Mouse (Mus musculus) hindbrain, embryonic 13.5 days (tissue): ENCODE data around the gene Foxi3. TPM values are rescaled to one million over a fixed set of nuclear protein-coding genes. Genes with fewer than 3 reads are reported as not detected.

ENCODE experiments used
- ATAC-seq: fragments of 200-750 bp; cut with Nextera tagmentation; 2 replicates; pipeline ENCODE4 v1.8.0; 2017; ENCODE audit warnings: moderate TSS enrichment; ENCODE audit not compliant: low FRiP score
- H3K27ac ChIP-seq: fragments of 300-500 bp; sonication (generic); 2 replicates; pipeline ENCODE4 v1.5.1; 2015; ENCODE audit warnings: inconsistent platforms, mild to moderate bottlenecking, moderate library complexity
- H3K27me3 ChIP-seq: fragments of 300-500 bp; sonication (generic); 2 replicates; pipeline ENCODE4 v1.6.1; 2015; ENCODE audit warnings: mild to moderate bottlenecking, inconsistent platforms
- H3K36me3 ChIP-seq: fragments of 300-500 bp; sonication (generic); 2 replicates; pipeline ENCODE4 v1.6.1; 2015; ENCODE audit warnings: mild to moderate bottlenecking, inconsistent platforms
- H3K4me1 ChIP-seq: fragments of 300-500 bp; sonication (generic); replicated peaks from 2 replicates; pipeline ENCODE4 v1.6.1; 2015; ENCODE audit warnings: inconsistent platforms
- H3K4me2 ChIP-seq: fragments of 300-500 bp; sonication (generic); 2 replicates; pipeline ENCODE4 v1.6.1; 2015; ENCODE audit warnings: inconsistent platforms, mild to moderate bottlenecking, moderate library complexity
- H3K4me3 ChIP-seq: fragments of 300-500 bp; sonication (generic); 2 replicates; pipeline ENCODE4 v1.5.1; 2015; ENCODE audit warnings: mild to moderate bottlenecking, inconsistent platforms
- H3K9ac ChIP-seq: fragments of 300-500 bp; sonication (generic); 2 replicates; pipeline ENCODE4 v1.6.1; 2015; ENCODE audit warnings: mild to moderate bottlenecking, inconsistent platforms
- H3K9me3 ChIP-seq: fragments of 300-500 bp; sonication (generic); 2 replicates; pipeline ENCODE4 v1.6.1; 2016; ENCODE audit warnings: inconsistent platforms
- WGBS: fragments of 180-500 bp; shearing (Covaris S2); methylation state at CpG from one replicate; pipeline ENCODE4 v1.1.7; 2015; 5-methylcytosine and 5-hydroxymethylcytosine counted together
- polyA plus RNA-seq: library from polyadenylated mRNA; unstranded; fragments of >200 nt; fragmentation: Nextera tagmentation; extraction: Ambion mirVana; gene quantifications from 2 replicates; pipeline ENCODE4 v1.2.1, GENCODE M21; 2015

Foxi3 gene
- polyA plus RNA-seq, 1 experiment from 2014 or later: not detected

DNA sequence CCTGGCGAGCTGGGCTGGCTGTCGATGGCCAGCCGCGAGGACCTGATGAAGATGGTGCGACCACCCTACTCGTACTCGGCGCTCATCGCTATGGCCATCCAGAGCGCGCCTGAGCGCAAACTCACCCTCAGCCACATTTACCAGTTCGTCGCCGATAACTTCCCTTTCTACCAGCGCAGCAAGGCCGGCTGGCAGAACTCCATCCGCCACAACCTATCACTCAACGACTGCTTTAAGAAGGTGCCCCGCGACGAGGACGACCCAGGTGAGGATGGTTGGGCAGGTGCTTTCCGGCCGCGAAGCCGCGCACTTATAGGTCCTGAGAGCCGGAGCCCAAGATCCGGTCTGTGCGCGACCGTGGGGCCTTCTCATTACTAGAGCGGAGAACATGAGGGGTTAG, 605 bp downstream of the Foxi3 start:
- Histone ChIP-seq H3K9me3 (no peaks in the 10 kb centered on the region), H3K9ac (peak overlapping the region; percentile 60), H3K4me1 (peaks cover 14% of the 10 kb centered on the region), H3K36me3 (no peaks in the 10 kb centered on the region), H3K27ac (no peak overlapping the region), H3K27me3 (peaks cover 84% of the 10 kb centered on the region), H3K4me3 (peak overlapping the region; percentile 49), H3K4me2 (peak overlapping the region; percentile 87)
- peak; percentile 16; the same call in 1 of the 2 replicates for ATAC-seq
- under 1% methylated on average over 34 of the region's 34 CpGs for WGBS

DNA sequence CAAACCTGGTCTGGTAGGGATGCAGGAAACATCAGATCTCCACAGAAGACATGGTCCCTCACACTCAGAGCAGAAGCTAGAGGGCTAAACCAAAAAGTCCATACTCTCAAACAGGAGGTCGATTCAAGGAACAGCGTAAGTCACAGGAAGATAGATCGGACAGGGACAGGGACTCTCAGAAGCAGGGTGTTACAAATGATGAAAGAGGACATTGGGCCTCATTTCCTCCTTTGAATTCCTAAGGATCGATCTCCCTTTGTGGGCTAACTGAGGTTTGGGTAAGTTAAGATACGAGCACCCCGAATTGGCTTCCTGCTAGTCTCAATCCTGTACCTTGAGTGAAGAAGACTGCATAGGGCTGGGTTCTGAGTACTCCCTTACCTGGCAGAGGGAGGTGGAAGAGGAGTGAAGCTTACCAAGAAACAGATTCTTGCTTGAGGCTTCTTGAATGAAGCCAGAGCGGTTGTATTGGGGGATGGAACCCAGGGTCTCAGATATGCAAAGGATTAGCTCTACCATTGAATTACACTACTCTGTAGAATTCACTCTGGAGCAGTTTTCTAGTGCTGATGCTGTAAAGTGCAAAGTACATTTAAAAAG, 1.1 kb downstream of the Foxi3 start:
- H3K4me3 ChIP-seq: peak overlapping the region; percentile 49
- H3K9me3 ChIP-seq: no peaks in the 10 kb centered on the region
- H3K4me1 ChIP-seq: peaks cover 14% of the 10 kb centered on the region
- H3K4me2 ChIP-seq: peak overlapping the region; percentile 87
- ATAC-seq: no peak
- H3K27me3 ChIP-seq: peaks cover 82% of the 10 kb centered on the region
- H3K27ac ChIP-seq: no peak overlapping the region
- no peaks in the 10 kb centered on the region for H3K36me3 ChIP-seq
- 12% methylated on average over 7 of the region's 7 CpGs for WGBS
- no peak overlapping the region for H3K9ac ChIP-seq

DNA sequence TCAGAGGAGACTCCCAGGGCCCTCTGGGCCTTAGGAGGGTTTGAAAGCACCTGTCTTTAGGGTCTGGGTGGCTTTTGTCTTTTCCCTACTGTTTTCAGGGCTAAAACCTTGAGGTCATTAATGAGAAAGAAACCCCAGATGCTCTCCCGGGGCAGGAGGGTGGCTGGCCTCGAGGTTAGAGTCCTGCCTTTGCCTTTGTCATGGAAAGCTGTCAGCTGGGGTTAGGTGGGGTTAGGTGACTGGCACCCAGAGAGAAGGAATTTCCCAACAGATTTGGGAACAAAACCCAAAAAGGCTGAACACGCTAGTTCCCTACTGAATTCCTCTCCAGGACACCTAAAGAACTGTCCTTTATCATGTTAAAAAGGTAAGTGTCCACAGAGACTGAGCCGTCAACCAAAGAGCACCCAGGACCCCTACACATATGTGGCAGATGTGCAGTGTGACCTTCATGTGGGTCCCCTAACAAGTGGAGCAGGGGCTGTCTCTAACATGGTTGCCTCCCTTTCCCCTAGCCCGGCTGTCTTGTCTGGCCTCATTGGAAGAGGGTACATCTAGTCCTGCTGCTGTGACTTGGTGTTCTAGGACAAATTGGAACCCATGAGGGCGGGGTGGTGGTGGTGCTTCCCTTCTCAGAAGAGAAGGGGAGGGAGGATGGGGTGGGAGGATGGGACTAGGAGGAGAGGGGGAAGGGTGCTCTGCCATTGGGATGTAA, 7.9 kb downstream of the Foxi3 start:
- Histone ChIP-seq H3K36me3 (no peaks in the 10 kb centered on the region), H3K27ac (no peak overlapping the region), H3K9ac (no peak overlapping the region), H3K4me1 (peaks cover 6% of the 10 kb centered on the region), H3K4me2 (no peak overlapping the region), H3K27me3 (peaks cover 60% of the 10 kb centered on the region), H3K4me3 (no peak overlapping the region), H3K9me3 (no peaks in the 10 kb centered on the region)
- WGBS: 18% methylated on average over 6 of the region's 6 CpGs
- ATAC-seq: no peak

DNA sequence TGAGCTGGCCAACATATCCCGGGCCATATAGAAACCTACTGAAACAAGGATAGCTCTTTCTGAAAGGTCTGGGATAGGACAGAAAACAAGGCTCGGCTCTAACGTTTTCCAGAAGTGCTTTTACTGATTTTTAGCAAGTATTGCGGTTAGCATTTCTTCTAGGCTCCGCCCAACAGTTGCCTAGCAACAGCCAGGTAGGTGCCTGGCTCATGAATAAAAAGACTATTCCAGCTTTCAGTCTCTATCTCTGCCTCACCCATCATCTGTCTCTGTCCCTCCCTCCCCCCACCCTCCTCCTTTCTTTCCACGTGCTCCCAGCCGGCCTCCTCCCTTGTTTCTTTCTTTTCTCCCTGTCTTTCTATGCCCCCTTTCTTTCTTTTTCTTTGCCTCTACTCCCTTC, 9.4 kb downstream of the Foxi3 start:
- 18% methylated on average over 7 of the region's 7 CpGs for WGBS
- H3K36me3 ChIP-seq: no peaks in the 10 kb centered on the region
- H3K9me3 ChIP-seq: no peaks in the 10 kb centered on the region
- H3K4me2 ChIP-seq: no peak overlapping the region
- H3K4me1 ChIP-seq: peaks cover 6% of the 10 kb centered on the region
- H3K27ac ChIP-seq: no peak overlapping the region
- H3K4me3 ChIP-seq: no peak overlapping the region
- no peak overlapping the region for H3K9ac ChIP-seq
- ATAC-seq: no peak
- H3K27me3 ChIP-seq: peaks cover 46% of the 10 kb centered on the region

DNA sequence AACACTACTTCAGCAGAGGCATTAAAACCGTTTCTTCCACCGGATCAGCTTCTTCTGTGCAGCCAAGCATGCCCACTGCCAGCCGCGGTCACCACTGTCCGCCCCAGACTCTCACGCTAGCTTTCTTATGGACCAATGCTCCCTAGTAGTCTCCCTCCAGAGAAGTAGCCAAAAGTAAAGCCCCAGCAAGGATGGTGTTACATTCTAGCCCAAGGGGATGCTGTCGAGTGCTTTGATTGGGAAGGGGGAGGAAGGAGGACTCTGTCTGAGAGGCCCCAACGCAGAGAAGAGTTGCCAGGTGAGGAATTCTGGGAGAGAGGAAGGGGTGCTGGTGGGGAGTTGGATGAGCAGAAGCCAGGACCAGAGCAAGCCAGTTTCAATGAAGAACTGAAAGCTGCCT, 11.1 kb downstream of the Foxi3 start:
- H3K36me3 ChIP-seq: no peaks in the 10 kb centered on the region
- peak overlapping the region; percentile 22 for H3K4me3 ChIP-seq
- peaks cover 40% of the 10 kb centered on the region for H3K27me3 ChIP-seq
- no peaks in the 10 kb centered on the region for H3K9me3 ChIP-seq
- no peak for ATAC-seq
- H3K27ac ChIP-seq: no peak overlapping the region
- 2% methylated on average over 8 of the region's 8 CpGs for WGBS
- H3K9ac ChIP-seq: 0 out of 2 replicates have a peak overlapping the region, but pooled peaks have one; percentile 55
- H3K4me2 ChIP-seq: peak overlapping the region; percentile 46
- peaks cover 6% of the 10 kb centered on the region for H3K4me1 ChIP-seq

DNA sequence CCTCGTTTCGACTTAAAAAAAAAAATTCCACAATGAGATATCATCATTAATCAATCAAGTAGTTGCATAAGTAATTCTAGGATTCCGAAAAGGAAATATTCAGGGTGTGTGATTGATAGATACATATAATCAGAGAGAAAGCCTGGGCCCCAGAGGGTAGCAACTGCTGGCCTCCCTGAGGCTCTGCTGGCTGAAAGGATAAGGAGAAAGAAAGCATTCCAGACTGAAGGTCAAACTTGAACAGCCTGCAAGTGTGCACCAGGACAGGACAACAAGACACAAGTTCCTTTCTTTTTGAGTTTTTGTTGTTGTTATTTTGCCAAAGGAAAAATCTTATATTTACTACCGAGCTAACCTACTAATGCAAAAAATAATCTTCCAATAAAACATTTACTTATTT, 12.0 kb downstream of the Foxi3 start:
- no peak overlapping the region for H3K9ac ChIP-seq
- no peak for ATAC-seq
- H3K4me1 ChIP-seq: peaks cover 6% of the 10 kb centered on the region
- no peaks in the 10 kb centered on the region for H3K9me3 ChIP-seq
- H3K4me2 ChIP-seq: no peak overlapping the region
- H3K36me3 ChIP-seq: no peaks in the 10 kb centered on the region
- WGBS: 59% methylated on average over 4 of the region's 4 CpGs
- H3K4me3 ChIP-seq: no peak overlapping the region
- H3K27ac ChIP-seq: no peak overlapping the region
- peaks cover 32% of the 10 kb centered on the region for H3K27me3 ChIP-seq

DNA sequence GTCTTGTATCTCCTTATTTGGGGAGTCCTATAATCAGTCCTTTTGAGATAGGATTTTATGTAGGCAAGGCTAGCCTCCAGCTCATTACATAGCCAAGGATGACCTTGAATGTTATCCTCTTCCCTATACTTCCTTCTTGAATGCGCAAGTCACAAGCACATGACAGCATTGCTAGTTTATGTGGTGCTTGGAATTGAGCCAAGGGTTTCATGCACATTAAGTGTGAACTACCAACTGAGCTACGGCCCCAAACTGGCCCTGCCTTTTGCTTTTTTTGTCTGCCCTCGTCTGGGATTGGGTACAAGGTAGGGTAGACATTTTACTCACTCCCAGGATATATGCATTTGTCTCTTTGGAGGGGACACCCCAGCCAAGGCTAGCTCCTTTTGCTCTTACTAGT, 16.7 kb downstream of the Foxi3 start:
- Histone ChIP-seq H3K27ac (no peak overlapping the region), H3K4me3 (no peak overlapping the region), H3K4me1 (no peaks in the 10 kb centered on the region), H3K4me2 (no peak overlapping the region), H3K9me3 (no peaks in the 10 kb centered on the region), H3K9ac (no peak overlapping the region), H3K27me3 (no peaks in the 10 kb centered on the region), H3K36me3 (no peaks in the 10 kb centered on the region)
- 65% methylated on average over 3 of the region's 3 CpGs for WGBS
- no peak for ATAC-seq

DNA sequence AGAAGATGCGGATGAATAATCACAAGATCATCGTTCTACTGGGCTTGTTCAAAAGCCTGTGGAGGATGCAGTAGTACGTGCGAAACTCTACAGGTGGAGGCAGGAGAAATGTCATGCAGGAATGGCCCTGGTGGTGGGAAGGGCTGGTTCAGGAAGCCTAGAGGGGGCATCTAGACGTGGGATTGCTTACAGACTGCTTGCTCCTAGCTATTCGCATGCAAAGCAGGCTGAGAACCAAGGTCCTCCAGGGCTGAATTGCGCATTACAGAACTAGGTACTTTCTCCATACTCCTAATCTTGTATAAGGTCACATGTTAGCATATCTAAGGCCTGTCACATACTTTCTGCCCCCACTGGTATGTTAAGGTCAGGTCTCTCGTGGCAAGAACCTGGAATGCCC, 24.7 kb downstream of the Foxi3 start:
- WGBS: 81% methylated on average over 8 of the region's 8 CpGs
- H3K27me3 ChIP-seq: no peaks in the 10 kb centered on the region
- no peak overlapping the region for H3K4me3 ChIP-seq
- ATAC-seq: no peak
- H3K4me1 ChIP-seq: no peaks in the 10 kb centered on the region
- no peaks in the 10 kb centered on the region for H3K36me3 ChIP-seq
- no peaks in the 10 kb centered on the region for H3K9me3 ChIP-seq
- H3K27ac ChIP-seq: no peak overlapping the region
- H3K9ac ChIP-seq: no peak overlapping the region
- H3K4me2 ChIP-seq: no peak overlapping the region

DNA sequence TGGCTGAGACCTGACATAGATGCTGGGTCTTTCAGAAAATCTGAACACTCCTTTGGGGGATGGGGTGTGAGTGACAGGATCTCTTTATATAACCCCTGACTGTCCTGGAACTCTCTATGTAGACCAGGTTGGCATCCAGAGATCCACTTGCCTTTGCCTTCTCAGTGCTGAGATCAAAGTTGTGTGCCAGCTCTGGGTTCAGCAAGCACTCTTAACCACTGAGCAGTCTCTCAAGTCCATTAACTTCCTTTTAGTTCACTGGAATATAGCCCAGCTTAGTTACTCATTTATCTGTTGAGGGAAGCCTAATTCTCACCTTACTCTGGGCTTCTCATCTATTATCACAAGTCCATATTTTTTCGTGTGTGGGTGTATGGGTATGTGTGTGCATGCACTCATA, 26.1 kb downstream of the Foxi3 start:
- no peaks in the 10 kb centered on the region for H3K9me3 ChIP-seq
- H3K4me2 ChIP-seq: no peak overlapping the region
- no peak for ATAC-seq
- H3K36me3 ChIP-seq: no peaks in the 10 kb centered on the region
- 84% methylated on average over 1 of the region's 1 CpGs for WGBS
- H3K4me3 ChIP-seq: no peak overlapping the region
- no peaks in the 10 kb centered on the region for H3K27me3 ChIP-seq
- H3K4me1 ChIP-seq: peaks cover 6% of the 10 kb centered on the region; the same call in 1 of the 2 replicates
- no peak overlapping the region for H3K9ac ChIP-seq
- no peak overlapping the region for H3K27ac ChIP-seq

DNA sequence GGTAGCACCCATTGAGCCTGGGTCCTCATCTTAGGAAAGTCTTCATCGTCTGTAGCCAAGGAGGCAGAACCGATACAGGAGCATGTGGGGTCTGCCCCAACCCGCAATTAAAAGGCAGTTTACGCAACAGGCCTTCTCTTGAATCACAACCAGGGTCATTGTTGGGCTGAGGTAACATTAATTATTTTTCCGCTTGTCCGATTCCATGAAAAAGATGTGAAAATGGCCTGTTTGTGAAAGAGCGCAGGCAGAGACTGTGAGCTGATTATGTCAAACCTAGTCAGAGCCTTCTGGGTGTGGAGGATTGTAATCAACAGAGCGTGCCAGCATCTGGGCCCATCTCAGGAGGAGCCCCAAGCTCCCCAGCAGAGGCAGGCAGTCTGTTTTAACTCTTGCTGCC, 30.4 kb downstream of the Foxi3 start:
- Histone ChIP-seq H3K4me3 (no peak overlapping the region), H3K36me3 (no peaks in the 10 kb centered on the region), H3K27me3 (no peaks in the 10 kb centered on the region), H3K4me1 (peaks cover 6% of the 10 kb centered on the region; the same call in 1 of the 2 replicates), H3K9me3 (no peaks in the 10 kb centered on the region), H3K9ac (no peak overlapping the region), H3K27ac (no peak overlapping the region), H3K4me2 (no peak overlapping the region)
- ATAC-seq: no peak
- WGBS: 29% methylated on average over 8 of the region's 8 CpGs

DNA sequence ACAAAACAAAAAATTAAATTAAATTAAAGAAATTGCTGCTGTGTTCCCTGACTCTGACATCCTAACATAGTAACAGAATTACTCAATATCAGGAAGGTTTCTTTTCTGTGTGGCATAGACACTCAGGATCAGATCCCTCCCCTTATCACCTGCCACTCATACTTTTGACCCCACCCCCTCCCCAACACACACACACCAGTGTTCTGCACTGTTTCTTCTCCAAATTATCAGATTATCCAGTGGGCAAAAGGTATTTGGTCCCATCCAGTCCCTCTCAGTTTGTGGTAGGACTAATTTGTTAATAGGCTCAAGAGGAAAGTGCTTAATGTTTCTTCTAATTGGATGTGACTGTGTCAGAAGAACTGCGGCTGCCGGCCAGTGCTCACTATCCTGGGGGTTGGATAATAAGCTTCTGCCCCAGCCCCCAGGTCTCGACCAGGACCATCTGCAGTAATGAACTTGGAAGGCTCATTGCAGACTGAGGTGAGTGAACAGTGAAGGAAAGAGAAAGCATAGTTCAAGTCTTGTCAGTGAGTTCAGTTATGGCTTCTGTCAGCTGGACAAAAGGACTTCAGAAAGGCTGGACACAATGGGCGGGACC, 39.9 kb downstream of the Foxi3 start:
- H3K36me3 ChIP-seq: no peaks in the 10 kb centered on the region
- ATAC-seq: no peak
- 60% methylated on average over 4 of the region's 4 CpGs for WGBS

DNA sequence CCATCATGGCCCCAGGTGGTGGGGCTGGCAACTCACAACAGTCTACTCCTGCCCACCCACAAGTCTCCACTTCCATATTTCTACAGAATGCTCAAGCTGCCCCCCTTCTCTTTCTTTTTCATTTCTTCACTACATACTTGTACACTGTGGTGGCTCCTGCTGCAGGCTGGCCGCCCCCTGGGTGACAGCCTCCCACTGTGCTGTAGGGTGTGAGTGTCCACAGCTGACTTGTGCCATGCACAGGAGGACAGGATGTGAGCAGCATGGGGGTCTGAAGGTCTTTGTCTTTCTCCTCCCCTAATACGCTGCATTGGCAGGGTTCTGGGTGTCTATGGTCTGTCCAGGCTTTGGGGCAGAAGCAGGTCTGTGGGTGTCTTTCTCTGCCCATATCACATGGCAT, 46.3 kb downstream of the Foxi3 start:
- Histone ChIP-seq H3K4me1 (no peaks in the 10 kb centered on the region), H3K36me3 (no peaks in the 10 kb centered on the region), H3K27me3 (no peaks in the 10 kb centered on the region), H3K4me2 (no peak overlapping the region), H3K9me3 (no peaks in the 10 kb centered on the region), H3K4me3 (no peak overlapping the region), H3K9ac (no peak overlapping the region), H3K27ac (no peak overlapping the region)
- no peak for ATAC-seq
- WGBS: 92% methylated on average over 2 of the region's 2 CpGs

More for the DNA sequence above, 39.9 kb downstream of the Foxi3 start:
- no peaks in the 10 kb centered on the region for H3K4me1 ChIP-seq
- H3K4me2 ChIP-seq: no peak overlapping the region
- H3K27me3 ChIP-seq: no peaks in the 10 kb centered on the region
- no peaks in the 10 kb centered on the region for H3K9me3 ChIP-seq
- no peak overlapping the region for H3K27ac ChIP-seq
- no peak overlapping the region for H3K4me3 ChIP-seq
- no peak overlapping the region for H3K9ac ChIP-seq

DNA sequence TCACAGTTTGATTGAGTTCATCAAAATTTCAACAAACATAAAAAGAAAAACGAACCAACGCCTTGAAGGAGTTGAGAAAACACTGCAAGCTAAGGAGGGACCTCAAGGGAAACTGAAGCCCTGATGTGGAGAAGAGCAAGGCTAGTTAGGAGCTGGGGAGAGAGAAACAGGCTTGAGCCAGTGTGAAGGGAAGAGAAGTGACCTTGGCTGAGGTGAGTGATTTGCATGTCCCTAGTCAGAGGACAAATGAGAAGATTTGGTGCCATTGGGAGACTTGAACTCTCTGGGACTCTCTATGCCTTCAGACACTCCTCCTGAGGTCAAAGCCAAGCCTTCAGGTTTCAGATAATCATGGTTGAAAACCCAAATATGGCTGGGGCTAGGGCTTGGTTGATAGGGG, 47.8 kb downstream of the Foxi3 start:
- Histone ChIP-seq H3K4me2 (no peak overlapping the region), H3K4me1 (no peaks in the 10 kb centered on the region), H3K9me3 (no peaks in the 10 kb centered on the region), H3K27ac (no peak overlapping the region), H3K4me3 (no peak overlapping the region), H3K27me3 (no peaks in the 10 kb centered on the region), H3K36me3 (no peaks in the 10 kb centered on the region), H3K9ac (no peak overlapping the region)
- 88% methylated on average over 2 of the region's 2 CpGs for WGBS
- ATAC-seq: no peak
